Mouse (Mus musculus): ENCODE measurements at regions not wholly inside any gene's neighbourhood (a gene's known extent, or its start where the extent isn't known, plus 50 kb on each side); places are given as distances from the start of the nearest gene placed in this dataset.
"Not testable (repeated sequence)": the region's sequence is repeated elsewhere in the genome, so short reads cannot be mapped to it uniquely, and the experiment has no call there.

DNA sequence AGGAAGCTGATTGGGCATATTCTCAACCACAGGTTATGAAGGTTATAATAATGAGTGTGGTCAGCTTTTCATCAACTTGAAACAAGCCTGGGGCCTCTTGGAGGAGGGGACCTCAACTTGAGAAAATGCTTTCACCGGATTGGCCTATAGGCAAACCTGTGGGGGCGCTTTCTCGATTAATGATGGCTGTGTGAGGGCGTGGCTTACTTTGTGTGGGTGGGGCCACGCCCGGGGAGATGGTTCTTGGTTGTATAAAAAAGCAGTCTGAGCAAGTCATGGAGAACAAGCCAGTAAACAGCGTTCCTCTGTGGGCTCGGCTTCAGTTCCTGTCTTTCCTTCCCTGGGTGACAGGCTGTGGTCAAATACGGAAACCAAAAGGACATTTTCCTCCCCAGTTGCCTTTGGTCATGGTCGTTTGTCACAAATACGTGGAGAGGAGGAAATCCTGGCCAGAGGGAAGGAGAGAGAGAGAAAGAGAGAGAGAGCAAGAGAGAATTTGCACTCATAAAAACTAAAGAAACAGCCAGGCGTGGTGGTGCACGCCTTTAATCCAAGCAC, 163.1 kb downstream of the Ifng start:
- no peak for DNase-seq (ENCODE audit: low spot score)

DNA sequence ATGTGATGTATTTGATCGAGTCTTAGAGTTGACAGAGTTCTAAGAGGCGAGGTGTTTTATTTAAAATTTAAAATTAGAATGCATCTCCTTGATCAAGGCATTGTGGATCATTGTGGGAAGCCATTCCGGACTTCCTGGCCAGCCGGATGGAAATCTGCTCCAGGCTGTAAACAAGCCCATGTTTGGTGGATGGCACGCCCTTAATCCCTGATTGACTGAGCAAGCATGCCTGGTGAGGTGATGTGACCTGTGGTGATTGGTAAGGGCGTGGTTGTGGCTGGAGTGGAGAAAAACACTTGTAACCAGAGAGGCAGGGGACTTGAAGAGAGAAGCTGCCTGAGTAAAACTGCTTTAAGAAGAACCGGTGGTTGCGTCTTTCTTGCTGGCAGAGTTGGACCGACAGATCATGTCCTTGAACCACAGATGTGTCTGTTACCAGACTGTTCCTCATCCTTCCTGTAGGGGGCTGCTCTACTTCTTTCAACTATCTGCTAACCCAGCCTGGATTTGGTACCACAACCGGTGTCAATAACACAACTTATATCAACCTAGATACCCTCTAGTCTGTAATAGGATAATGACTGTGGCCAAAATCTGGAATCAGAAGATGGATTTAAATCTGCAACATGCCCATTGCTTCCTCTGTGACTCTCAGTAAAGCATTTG, 164.4 kb downstream of the Ifng start:
- no peak for DNase-seq (ENCODE audit: low spot score)

DNA sequence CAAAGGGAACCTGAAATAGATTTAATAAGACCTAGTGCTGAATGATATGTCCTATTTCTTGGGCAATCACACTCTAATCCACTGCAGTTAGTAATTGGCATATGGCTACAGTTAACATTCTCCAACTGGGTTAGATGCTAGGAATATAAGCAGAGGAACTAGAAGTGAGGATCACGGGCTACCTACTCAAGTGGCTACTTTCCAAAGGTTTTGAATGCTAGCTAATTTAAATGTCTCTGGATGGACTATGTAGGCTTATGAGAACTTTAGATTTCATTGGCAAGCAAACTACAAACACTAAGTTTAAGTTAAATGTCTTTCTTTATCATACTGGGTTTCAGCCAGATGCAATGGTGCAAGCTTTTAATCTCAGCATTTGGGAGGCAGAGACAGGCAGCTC, 166.6 kb downstream of the Ifng start:
- no peak for DNase-seq (ENCODE audit: low spot score)

DNA sequence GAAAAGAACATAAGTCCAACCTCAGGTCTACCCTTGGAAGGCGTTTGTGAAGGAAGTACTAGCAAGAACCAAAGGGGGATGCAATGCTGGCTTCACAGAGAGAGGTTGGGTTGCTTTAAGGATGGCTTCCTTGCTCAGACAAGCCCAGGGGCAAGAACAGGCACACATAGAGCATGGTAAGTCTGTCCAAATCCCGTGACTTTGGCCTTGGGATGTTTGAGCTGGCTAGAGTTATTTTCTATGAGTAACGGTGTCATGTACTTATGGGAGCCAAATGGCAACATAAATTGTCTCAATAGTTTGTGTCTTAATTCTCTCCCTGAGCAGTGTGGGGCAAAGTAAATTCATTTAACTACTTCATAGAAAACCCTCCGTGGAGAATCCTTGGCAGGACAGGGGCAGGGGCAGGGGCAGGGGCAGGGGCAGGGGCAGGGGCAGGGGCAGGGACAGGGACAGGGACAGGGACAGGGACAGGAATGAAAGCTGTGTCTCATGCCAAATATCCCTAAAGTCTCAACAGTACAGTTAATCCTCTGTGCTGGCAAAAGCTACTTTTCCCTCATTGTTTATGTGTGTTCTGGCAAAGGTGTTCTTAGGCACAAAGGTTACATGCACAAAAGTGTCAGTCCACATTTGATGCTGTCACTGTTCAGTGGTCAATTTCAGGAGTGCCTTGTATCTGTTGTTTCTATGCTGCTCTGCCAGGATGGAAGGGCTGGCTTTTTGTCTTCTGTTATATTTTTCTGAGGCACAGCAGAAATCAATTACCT, 167.7 kb downstream of the Ifng start:
- DNase-seq (ENCODE audit: low spot score), result no peak

DNA sequence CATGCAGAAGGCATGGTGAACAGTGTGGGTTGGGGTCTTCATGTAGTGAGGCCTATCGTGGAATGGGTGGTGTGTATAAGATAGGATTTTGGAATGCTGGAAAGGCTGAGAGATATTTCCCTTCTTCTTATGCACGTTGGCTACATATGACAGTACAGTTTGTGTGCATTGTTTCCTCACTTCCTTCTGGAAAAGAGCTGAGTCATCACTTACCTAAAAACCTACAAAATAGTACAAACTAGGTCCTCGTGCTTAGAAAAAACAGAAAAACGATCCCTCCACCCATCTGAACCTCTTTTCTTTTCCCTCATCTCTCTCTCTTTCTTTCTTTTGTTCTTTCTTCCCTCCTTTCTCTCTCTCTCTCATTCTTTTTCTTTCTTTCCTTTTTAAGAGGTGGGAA, 168.3 kb downstream of the Ifng start:
- DNase-seq (ENCODE audit: low spot score), result no peak

DNA sequence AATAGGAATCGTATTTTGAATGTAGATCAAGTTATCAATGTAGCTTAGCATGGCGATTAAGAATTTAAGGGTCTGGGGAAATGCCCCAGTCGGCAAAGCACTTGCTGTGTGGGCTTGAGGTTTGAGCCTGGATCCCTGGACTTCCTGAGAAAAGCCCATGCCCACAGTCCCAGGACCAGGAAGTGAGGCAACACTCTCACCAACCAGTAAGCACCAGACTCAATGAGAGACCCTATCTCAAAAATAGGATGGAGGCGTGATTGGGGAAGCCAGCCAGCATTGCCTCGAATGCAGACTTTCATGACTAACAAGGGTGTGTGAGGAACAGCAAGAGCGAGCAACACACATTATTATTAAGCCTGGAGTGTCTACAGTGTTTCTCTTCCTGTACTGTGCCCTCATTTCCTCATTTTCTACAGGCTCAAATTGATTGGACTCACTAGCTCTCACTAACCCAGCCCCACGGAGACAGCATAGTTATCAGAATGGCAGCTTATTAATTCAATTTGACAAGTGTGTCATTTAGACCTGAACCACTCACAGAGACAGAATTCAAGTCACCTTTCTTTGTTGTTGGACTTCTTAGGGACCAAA, 170.1 kb downstream of the Ifng start:
- DNase-seq (ENCODE audit: low spot score), result no peak

DNA sequence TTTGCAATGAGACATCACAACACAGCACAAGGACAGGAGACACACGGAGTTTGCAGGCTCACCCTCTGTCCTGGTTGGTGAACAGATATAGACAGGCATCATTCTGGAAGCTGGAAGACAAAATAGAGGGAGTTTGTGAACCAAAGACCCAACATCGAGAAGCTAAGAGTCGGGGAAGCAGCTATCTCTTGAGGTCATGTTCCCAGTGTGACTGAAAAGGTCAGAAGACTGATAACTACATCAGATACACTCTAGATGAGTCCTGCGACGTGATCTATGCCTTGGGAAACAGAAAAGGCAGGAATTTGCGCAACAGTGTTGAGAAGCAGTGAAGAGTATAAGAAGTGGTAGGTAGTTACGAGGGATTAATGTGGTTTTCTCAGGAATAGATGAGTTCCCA, 171.2 kb downstream of the Ifng start:
- no peak for DNase-seq (ENCODE audit: low spot score)

DNA sequence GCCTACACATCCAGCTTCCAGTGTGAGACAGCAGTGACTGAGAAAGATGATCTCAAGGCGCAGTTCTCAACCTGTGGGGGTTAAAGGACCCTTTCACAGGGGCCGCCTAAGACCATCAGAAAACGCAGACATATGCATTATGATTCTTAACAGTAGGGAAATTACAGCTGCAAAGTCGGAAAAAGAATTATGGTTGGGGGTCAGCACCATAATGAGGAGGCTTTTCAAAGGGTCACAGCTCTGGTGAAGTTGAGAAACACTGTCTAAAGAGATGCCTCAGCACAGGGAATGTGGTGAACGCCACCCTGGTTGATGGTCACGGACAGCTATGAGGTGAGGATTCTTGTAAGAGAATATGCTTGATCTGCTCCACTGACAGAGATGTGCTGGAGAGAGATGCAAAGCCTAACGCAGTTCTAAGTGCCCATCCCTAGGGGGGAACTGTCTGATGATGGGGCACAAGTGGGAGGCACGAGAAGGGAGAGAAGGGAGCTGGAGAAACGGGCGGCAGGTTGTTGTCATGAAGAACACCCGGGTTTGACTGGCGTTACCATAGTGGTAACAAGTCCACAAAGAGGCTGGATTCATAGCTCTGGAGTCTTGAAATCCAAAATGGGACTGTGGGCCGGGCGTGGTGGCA, 172.3 kb downstream of the Ifng start:
- no peak for DNase-seq (ENCODE audit: low spot score)

DNA sequence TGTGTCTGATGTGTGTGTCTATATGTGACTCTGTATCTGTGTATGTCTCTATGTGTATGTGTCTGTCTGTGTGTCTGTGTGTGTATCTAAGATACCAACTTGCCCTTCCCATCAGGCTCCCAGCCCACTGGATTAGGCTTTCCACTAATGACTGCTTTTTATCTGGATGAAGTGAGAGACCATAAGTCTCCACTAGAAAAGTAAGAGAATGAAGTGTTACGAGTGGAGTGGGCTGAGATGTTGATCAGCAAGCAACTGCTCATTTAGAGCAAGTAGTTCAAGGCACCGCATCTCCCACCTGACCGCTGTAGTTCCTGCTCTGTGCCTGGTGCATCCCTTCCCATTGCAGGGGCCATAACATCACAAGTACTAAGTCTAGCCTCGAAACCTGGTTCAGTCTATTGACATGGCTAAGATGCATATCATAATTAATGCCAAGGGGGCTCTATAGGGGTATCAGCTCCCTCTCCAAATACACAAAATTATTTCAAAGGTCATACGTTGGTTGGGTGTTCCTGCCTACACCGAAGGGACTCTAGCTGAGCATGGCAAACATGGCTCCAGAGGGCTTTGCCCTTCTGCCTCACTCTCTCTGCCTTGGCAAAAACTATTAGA, 173.5 kb downstream of the Ifng start:
- DNase-seq (ENCODE audit: low spot score), result no peak

DNA sequence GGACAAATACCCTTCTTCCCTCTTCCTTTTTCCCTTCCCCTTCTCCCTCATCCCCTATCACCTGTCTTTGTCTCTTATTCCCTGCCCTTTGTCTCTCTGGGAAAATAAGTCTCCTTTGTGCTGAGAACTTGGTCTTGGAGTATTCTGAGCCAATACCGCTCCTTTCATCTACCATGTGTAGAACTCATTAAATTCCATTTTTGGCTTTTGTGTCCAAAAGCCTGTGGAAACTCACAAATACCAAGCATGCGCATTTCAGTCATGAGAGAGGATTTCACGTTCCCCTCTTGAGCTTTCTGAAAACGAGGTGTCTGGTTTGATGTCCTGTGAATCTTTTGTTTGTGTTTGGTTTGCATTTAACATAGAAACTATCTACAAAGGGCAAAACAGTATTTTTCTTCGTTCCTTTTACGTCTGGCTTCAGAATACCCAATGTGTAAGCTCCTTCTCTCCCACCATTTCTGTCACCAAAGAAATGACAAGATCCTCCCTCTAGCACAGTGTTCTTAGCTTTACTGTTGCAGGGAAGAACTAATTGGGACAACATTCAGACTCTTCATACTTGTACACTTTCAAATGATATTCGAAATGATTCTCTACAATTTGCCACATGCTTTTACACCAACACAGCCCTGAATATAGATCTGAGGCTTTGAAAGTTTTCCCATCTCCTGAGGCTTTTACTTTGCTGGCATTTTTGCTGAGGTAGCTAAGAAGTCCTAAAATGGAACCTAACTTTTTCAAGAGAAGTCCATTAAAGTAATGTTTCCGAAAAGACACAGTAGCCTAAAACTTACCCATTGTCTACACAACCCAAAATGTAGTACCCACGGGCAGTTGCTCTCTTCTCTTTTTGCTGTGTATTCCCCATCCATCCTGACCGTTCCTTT, 174.5 kb downstream of the Ifng start:
- no peak for DNase-seq (ENCODE audit: low spot score)

DNA sequence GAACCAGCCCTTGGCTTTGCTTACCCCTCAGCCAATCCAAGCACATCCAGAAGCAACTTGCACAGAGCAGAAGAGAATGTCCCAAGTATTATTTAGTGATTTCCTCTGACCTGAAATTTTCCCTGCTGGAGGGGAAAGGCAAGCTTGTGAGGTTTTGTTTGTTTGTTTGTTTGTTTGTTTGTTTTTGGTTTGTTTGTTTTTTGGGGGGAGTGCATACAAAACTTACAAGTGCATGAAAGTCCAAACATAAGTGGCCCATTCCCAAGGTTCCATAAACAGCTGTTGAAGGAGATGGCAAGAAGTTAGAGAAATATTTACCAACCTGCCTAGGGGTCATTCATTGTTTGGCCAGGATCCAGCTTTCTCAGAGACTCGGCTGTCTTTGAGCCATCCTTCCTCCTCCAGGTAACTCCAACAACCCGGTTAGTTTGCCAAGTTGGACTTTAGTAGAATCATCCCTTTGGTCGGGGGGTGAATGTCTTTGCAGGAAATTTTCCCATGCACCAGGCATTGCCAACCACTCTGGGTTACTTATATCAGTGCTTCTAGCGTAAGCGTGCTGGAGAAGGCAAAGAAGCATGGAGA, 175.3 kb downstream of the Ifng start:
- DNase-seq (ENCODE audit: low spot score), result no peak

DNA sequence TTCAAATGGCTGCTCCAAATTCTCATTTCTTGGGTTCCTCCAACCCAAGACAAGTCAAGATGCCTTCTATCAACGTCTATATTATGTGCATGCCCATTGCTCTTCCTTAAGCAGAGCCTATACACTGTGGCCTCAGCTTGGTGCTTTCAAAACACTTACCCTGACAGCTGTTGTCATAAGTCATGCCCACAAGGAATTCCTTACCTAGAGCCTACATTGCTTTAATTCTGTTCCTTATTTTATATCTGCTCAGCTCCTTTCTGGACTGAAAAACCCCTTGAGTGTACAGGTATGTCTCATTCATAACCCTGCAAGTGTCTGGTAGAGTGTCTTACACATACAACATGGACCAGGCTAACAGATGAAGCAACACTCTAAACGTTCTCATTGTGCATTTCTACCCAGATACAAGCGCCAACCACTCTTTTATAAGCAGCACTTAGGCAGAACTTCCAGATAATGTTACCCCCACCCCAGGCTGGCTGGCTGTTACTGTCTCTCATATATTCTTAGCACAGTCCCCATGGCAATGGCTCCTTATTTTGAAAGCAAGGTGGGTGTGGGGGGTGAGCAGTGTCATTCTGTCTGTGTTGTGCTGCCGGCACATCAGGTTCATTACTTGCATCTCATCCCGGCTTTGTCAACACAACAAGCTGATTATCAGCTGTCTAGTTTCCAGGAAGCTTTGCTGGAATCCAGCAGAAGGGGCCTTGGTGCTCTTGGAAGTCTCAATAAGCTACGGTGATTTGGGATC, 176.6 kb downstream of the Ifng start:
- no peak for DNase-seq (ENCODE audit: low spot score)

DNA sequence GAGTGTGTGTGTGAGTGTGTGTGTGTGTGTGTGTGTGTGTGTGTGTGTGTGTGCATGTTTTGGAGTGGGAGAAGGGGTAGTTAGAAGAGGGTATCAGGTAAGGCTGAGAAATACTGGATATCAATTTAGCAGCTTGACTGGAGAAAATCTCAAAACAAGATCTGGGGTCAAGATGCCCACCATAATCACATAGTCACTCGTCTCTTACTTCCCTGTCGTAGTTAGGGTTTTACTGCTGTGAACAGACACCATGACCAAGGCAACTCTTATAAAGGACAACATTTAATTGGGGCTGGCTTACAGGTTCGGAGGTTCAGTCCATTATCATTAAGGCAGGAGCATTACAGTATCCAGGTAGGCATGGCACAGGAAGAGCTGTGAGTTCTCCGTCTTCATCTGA, 177.4 kb downstream of the Ifng start:
- DNase-seq (ENCODE audit: low spot score), result not testable (repeated sequence)

DNA sequence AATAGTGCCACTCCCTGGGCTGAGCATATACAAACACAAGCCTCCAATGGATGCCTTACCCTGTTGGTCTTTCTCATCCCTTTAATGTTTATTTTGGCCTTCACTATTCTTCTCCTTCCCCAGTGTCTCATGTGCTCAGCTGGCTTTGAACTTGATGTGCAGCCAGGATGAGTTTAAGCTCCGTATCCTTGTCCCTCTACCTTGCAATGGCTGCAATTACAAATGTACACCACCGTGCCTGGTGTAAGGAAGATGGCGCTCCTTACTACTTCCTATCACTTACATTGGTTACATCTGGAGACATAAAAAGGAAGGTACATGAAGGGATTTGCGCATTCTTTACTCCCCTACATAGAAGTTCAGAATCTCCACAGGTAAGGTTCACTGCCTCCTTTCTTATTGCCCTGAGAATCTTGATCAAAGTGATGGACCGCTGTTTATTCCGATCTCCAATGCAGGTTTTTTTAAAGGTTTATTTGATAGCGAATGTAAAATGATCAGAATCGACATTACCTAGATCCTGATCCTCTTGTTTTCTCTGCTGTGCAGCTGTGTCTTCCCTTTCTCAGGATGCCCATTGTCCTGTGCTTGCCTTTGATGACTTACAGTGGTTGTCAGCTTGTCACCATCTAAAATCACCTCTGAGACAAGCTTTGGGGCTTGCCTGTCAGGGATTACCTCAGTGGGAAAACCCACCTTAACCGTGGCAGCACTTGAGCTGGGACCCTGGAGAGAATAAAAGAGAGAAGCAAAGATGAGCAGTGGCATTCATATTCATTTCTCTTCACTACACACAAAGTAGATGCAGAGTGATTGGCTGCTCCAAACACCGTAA, 178.1 kb downstream of the Ifng start:
- no peak for DNase-seq (ENCODE audit: low spot score)

DNA sequence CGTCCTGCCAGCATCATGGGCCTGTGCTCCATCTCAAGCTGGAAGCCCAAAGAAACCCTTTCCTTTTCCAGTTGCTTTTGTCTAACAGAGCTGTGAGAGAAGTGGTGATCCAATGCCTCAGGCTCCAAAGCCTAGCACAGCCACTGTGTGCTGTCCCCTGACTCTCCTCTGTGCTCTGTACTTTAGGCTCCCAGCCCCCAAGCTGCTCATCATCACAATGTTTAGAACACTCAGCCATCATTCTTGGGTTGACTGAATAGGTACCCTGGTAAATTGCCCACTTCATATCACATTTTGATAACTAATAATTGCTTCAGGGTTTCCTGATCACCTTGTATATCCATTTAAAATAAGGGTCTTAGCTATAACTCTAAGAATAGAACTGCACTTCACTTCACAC, 178.8 kb downstream of the Ifng start:
- DNase-seq (ENCODE audit: low spot score), result no peak

DNA sequence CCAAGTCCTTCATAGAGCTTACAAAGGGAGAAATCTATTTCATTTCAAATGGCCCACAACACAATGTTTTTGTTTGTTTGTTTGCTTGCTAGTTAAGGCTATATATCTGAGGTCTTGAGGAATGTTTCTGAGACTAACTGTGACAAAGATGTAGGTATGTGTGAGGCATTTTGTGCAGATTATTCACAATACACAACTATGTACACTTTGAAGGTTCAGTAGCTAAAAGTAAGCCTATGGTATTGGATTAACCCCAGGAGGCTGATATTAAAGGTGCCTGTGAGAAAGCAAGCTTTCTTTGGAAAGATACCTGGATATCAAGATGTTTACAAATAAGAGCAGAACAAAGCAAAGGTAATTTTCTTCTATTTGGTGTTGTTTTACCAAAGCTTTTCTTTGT, 179.8 kb downstream of the Ifng start:
- no peak for DNase-seq (ENCODE audit: low spot score)

DNA sequence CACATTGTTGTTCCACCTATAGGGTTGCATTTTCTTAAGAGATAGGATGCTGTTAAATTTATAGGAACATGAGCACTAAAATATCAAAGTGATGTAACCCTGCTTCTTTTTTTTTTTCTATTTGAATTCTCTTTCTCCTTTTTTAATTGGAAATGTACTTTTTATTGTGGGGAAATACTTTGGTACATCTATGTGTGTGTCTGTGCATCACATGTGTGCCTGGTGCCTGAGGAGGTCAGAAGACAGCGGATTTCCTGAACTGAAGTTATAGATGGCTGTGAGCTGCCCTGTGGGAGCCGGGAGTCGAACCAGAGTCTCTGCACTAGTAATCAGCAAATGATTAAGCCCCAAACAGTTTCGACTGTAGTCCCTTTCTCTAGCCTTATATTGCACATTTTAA, 180.7 kb downstream of the Ifng start:
- DNase-seq (ENCODE audit: low spot score), result no peak

DNA sequence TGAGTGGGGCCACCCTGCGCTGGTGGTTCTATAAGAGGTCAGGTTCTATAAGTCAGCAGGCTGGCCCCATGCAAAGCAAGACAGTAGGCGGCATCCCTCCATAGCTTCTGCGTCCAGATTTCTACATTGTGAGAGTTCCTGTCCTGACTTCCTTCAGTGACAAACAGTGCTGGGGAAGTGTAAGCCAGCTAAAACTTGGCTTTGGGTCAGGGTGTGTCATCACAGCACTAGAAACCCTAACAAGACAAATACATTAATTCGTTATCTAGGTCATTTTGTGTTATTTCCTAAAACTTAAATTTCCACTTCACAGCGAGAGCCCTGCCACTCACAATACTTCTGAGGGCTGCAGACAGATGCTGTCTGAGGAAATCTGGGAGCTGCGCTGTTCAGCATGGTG, 181.3 kb downstream of the Ifng start:
- DNase-seq (ENCODE audit: low spot score), result no peak

DNA sequence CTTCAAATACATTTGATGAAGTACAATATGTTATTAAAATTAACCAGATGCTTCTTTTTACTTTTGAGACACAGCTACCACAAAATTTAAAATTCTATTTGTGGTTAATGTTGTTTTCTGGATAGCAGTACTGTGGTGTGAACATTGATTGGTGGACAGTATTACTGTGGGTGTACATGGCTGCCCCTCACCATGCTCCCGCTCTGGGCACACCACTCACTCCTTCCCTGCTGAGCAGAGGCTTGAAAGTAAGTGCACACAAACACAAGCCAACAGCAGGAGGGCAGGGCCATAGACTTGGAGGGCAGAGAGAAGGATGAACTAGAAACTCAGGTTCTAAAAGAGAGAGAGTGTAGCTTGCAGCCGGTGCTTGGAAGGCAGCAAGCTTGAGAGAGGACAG, 182.1 kb downstream of the Ifng start:
- DNase-seq (ENCODE audit: low spot score), result no peak
